Mouse (Mus musculus) embryonic fibroblast, embryonic 13.5 days (primary cell): ENCODE data around the gene Cyth2.

Source experiments
- CTCF ChIP-seq: IDR thresholded peaks from 2 replicates; pipeline ENCODE4 v1.5.1; 2011; ENCODE audit warnings: mild to moderate bottlenecking, control low read depth, low read length, moderate library complexity, borderline replicate concordance; ENCODE audit not compliant: insufficient read depth
- POLR2A ChIP-seq: IDR thresholded peaks from 2 replicates; pipeline ENCODE4 v1.6.1; 2011; ENCODE audit warnings: low read depth, mild to moderate bottlenecking, control low read depth, low read length, moderate library complexity

DNA sequence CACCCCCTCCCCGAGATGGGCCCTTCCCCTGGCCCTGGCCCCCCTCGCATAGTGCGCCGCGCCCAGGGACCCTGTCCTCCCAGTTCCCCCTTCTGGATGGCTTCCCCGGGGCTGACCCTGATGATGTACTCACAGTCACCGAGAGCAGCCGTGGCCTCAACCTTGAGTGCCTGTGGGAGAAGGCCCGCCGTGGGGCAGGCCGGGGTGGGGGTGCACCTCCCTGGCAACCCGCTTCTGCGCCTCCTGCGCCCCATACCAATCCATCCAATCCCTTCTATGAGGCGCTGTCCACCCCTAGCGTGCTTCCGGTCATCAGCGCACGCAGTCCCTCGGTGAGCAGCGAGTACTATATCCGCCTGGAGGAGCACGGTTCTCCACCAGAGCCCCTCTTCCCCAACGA is 21.1 kb downstream of the Cyth2 start:
- TF ChIP-seq POLR2A: no peak
- TF ChIP-seq CTCF: no peak
